Mouse (Mus musculus) heart, embryonic 14.5 days (tissue): Measurements from ENCODE around the gene Gm28557. TPM values are rescaled to one million over a fixed set of nuclear protein-coding genes. Genes with fewer than 3 reads are reported as not detected.

ENCODE experiments used
- ATAC-seq: fragments of 200-750 bp; cut with Nextera tagmentation; 2 replicates; pipeline ENCODE4 v1.8.0; 2017; ENCODE audit warnings: low read depth, moderate TSS enrichment; ENCODE audit not compliant: insufficient number of reproducible peaks, insufficient read depth, low FRiP score
- H3K27ac ChIP-seq, 2 experiments: fragments of 200-500 bp in 1 of 2; fragments of 300-500 bp in 1 of 2; sonication (generic) in 1 of 2; replicated peaks in 1 of 2; 2 replicates each; pipeline ENCODE4 v1.5.1; 2012 to 2014; ENCODE audit warnings: low read depth in 2 of 2, low read length in 2 of 2, control low read depth in 1 of 2, mild to moderate bottlenecking in 1 of 2, mixed read lengths in 1 of 2; ENCODE audit not compliant: control insufficient read depth in 1 of 2, insufficient read depth in 1 of 2
- H3K27me3 ChIP-seq: fragments of 300-500 bp; sonication (generic); 2 replicates; pipeline ENCODE4 v1.6.1; 2014; ENCODE audit warnings: mild to moderate bottlenecking, low read length, control low read depth; ENCODE audit not compliant: control insufficient read depth, insufficient read depth
- H3K36me3 ChIP-seq: fragments of 300-500 bp; sonication (generic); 2 replicates; pipeline ENCODE4 v1.6.1; 2014; ENCODE audit warnings: mild to moderate bottlenecking, control low read depth, low read length, mixed read lengths; ENCODE audit not compliant: control insufficient read depth, insufficient read depth
- H3K4me1 ChIP-seq, 2 experiments: fragments of 200-500 bp in 1 of 2; fragments of 300-500 bp in 1 of 2; sonication (generic) in 1 of 2; 2 replicates each; pipeline ENCODE4 v1.6.1; 2012 to 2014; ENCODE audit warnings: low read length in 2 of 2, control low read depth in 1 of 2, mixed read lengths in 1 of 2; ENCODE audit not compliant: control insufficient read depth in 2 of 2, insufficient read depth in 2 of 2
- H3K4me2 ChIP-seq: fragments of 300-500 bp; sonication (generic); 2 replicates; pipeline ENCODE4 v1.6.1; 2014; ENCODE audit warnings: mild to moderate bottlenecking, low read length
- H3K4me3 ChIP-seq, 2 experiments: fragments of 200-500 bp in 1 of 2; fragments of 300-500 bp in 1 of 2; sonication (generic) in 1 of 2; 2 replicates each; pipeline ENCODE4 v1.5.1; 2012 to 2014; ENCODE audit warnings: low read length in 2 of 2, mild to moderate bottlenecking in 2 of 2, control low read depth in 1 of 2, low read depth in 1 of 2, moderate library complexity in 1 of 2; ENCODE audit not compliant: control insufficient read depth in 1 of 2, insufficient read depth in 1 of 2
- H3K9ac ChIP-seq: fragments of 300-500 bp; sonication (generic); 2 replicates; pipeline ENCODE4 v1.6.1; 2014; ENCODE audit warnings: mild to moderate bottlenecking, low read length
- H3K9me3 ChIP-seq: fragments of 300-500 bp; sonication (generic); 2 replicates; pipeline ENCODE4 v1.6.1; 2016; ENCODE audit warnings: low read length, control low read depth; ENCODE audit not compliant: control insufficient read depth
- WGBS: fragments of 180-500 bp; shearing (Covaris S2); extraction: QIAGEN DNeasy Blood & Tissue Kit; methylation state at CpG from one replicate; pipeline ENCODE4 v1.1.7; 2014; 5-methylcytosine and 5-hydroxymethylcytosine counted together
- polyA plus RNA-seq: library from polyadenylated mRNA; unstranded; fragments of >200 nt; fragmentation: Nextera tagmentation; extraction: Ambion mirVana; gene quantifications from 2 replicates; pipeline ENCODE4 v1.2.1, GENCODE M21; 2014

Gene Gm28557
- polyA plus RNA-seq, 1 experiment from 2014 or later = 2.7 TPM

- WGBS = 75% methylated on average over 12 of the region's 12 CpGs
- no peak overlapping the region for H3K4me3 ChIP-seq
- ATAC-seq = no peak
- no peaks in the 10 kb centered on the region for H3K9me3 ChIP-seq
- H3K27me3 ChIP-seq = no peaks in the 10 kb centered on the region
- H3K9ac ChIP-seq = no peak overlapping the region
- peaks cover 5 to 7% of the 10 kb centered on the region in 2 experiments for H3K4me1 ChIP-seq
- no peaks in the 10 kb centered on the region for H3K36me3 ChIP-seq
- H3K4me2 ChIP-seq = no peak overlapping the region
- no peak overlapping the region for H3K27ac ChIP-seq
These were observed 3.7 kb upstream of the Gm28557 start for GRCm38 (mm10) chr13:67112096-67112495.

GRCm38 (mm10) chr13:67108821-67109206, 410 bp upstream of the Gm28557 start:
- peak overlapping the region; percentile 14 to 62; a peak in 3 of 4 replicates for H3K4me3 ChIP-seq
- H3K4me2 ChIP-seq = peak overlapping the region; percentile 80
- H3K27ac ChIP-seq = no peak overlapping the region
- H3K9me3 ChIP-seq = no peaks in the 10 kb centered on the region
- no peak for ATAC-seq
- peaks cover 10% of the 10 kb centered on the region for H3K36me3 ChIP-seq
- peak overlapping the region; percentile 2 for H3K9ac ChIP-seq
- no peaks in the 10 kb centered on the region for H3K27me3 ChIP-seq
- H3K4me1 ChIP-seq = peaks cover 5 to 7% of the 10 kb centered on the region in 2 experiments
- 6% methylated on average over 9 of the region's 9 CpGs for WGBS

- no peak for ATAC-seq
- Histone ChIP-seq H3K27me3 (no peaks in the 10 kb centered on the region), H3K4me1 (peaks cover 5 to 7% of the 10 kb centered on the region in 2 experiments), H3K9me3 (no peaks in the 10 kb centered on the region), H3K4me2 (peak overlapping the region; percentile 80), H3K4me3 (peak overlapping the region; percentile 62 to 65), H3K27ac (peak overlapping the region; percentile 90 to 92), H3K36me3 (peaks cover 10% of the 10 kb centered on the region), H3K9ac (peak overlapping the region; percentile 82)
- 51% methylated on average over 9 of the region's 9 CpGs for WGBS
These were observed 723 bp downstream of the Gm28557 start for GRCm38 (mm10) chr13:67107681-67108080.

- 87% methylated on average over 10 of the region's 10 CpGs for WGBS
These were observed 10.5 kb downstream of the Gm28557 start, which contains the start of gene Zfp708 for GRCm38 (mm10) chr13:67097876-67098275. Gene Zfp708, minus strand, starts transcription at chr13:67097976.

GRCm38 (mm10) chr13:67090154-67090553, 18.2 kb downstream of the Gm28557 start:
- Histone ChIP-seq H3K4me2 (no peak overlapping the region), H3K36me3 (peaks cover 8% of the 10 kb centered on the region; the same call in 1 of the 2 replicates), H3K27ac (no peak overlapping the region), H3K9me3 (no peaks in the 10 kb centered on the region), H3K27me3 (no peaks in the 10 kb centered on the region), H3K9ac (no peak overlapping the region), H3K4me1 (no peaks in the 10 kb centered on the region), H3K4me3 (no peak overlapping the region)
- WGBS = 58% methylated on average over 1 of the region's 1 CpGs
- ATAC-seq = no peak

More at GRCm38 (mm10) chr13:67097876-67098275, 10.5 kb downstream of the Gm28557 start, which contains the start of gene Zfp708:
- Histone ChIP-seq H3K27ac (no peak within 1 kb of the TSS), H3K36me3 (peaks cover 32% of the 10 kb centered on the region), H3K9me3 (no peaks in the 10 kb centered on the region), H3K4me2 (no peak within 1 kb of the TSS), H3K4me3 (no peak within 1 kb of the TSS), H3K4me1 (no peaks in the 10 kb centered on the region), H3K9ac (no peak within 1 kb of the TSS), H3K27me3 (no peaks in the 10 kb centered on the region)
- no peak for ATAC-seq

GRCm38 (mm10) chr13:67081946-67082345, 26.5 kb downstream of the Gm28557 start:
- H3K27me3 ChIP-seq = no peaks in the 10 kb centered on the region
- no peaks in the 10 kb centered on the region for H3K9me3 ChIP-seq
- WGBS = 65% methylated on average over 1 of the region's 1 CpGs
- no peaks in the 10 kb centered on the region; the same call in 1 of the 2 replicates for H3K36me3 ChIP-seq
- H3K4me3 ChIP-seq = peak overlapping the region in 1 of 2 experiments; percentile 66; a peak in 2 of 4 replicates
- peak overlapping the region; percentile 82 for H3K9ac ChIP-seq
- peaks cover 0 to 4% of the 10 kb centered on the region in 2 experiments; a peak in 2 of 4 replicates for H3K4me1 ChIP-seq
- no peak for ATAC-seq
- peak overlapping the region; percentile 95 to 97 for H3K27ac ChIP-seq
- H3K4me2 ChIP-seq = peak overlapping the region; percentile 76

- Histone ChIP-seq H3K9me3 (no peaks in the 10 kb centered on the region), H3K9ac (peak overlapping the region; percentile 82), H3K4me1 (peaks cover 0 to 4% of the 10 kb centered on the region in 2 experiments; a peak in 2 of 4 replicates), H3K4me2 (peak overlapping the region; percentile 76), H3K4me3 (peak overlapping the region; percentile 66 to 83), H3K27me3 (no peaks in the 10 kb centered on the region), H3K36me3 (no peaks in the 10 kb centered on the region; the same call in 1 of the 2 replicates), H3K27ac (peak overlapping the region; percentile 95 to 97)
- ATAC-seq = peak; percentile 100
- WGBS = under 1% methylated on average over 24 of the region's 24 CpGs
These were observed 27.2 kb downstream of the Gm28557 start for GRCm38 (mm10) chr13:67081142-67081713.
